Mouse (Mus musculus) spleen, postnatal 14 days (tissue): ENCODE results near the gene Pgrmc1.
"Not testable (repeated sequence)": the region's sequence is repeated elsewhere in the genome, so short reads cannot be mapped to it uniquely, and the experiment has no call there.

ENCODE experiments used
- DNase-seq, 2 experiments: peaks; one replicate each; pipeline ENCODE4 v3.0.0; 2021 to 2022; ENCODE audit warnings: low spot score in 2 of 2

Gene Pgrmc1

DNA sequence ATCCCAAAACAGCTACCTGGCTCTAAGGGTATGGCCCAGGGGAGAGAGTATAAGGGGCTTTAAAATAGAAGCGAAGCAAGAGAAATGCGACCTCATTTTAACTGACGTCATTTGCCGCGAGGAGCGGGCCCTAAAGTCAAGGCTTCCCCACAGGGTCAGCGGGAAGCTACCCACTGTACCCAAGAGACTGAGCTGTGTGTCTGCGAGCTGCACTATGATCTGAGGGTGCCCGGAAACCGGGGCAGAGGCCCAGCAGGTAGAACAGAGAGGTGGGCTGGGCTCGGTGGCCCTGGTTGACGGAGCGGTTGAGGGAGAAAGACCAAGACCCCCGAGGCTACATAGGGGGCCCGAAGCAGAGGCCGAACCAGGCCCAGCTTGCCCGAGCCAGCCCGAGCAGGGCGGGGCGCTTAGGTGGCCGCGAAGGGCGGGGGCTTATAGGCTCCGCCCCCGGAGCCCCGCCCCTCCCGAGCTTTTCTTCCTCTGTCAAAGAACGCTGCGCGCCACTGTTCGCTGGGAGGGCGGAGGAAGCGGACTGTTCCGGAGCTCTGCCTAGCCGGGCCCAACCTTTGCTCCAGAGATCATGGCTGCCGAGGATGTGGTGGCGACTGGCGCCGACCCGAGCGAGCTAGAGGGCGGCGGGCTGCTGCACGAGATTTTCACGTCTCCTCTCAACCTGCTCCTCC, at the start of gene Pgrmc1:
Pgrmc1 (plus strand) TSS at position 500 of the 683 bp plus-strand sequence.
- peak; percentile 66 to 72 for DNase-seq

DNA sequence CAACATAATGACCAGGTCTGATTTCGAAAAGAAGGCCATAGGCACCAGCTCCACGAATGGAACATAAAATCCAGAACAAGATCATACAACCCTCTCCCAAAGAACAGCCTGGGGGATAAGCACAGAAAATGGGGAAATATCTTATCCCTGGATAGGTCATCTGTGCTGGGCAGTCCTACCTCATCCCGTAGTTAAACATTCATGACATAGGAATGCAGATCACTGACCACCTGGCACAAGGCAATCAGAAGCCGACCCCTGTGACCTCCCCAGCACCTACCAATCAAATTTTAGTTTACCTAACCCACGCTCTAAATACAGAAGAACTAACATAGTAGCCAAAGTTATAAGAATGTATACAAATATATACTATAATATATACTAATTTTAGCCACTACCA, 49.2 kb upstream of the Pgrmc1 start:
- no peak for DNase-seq

DNA sequence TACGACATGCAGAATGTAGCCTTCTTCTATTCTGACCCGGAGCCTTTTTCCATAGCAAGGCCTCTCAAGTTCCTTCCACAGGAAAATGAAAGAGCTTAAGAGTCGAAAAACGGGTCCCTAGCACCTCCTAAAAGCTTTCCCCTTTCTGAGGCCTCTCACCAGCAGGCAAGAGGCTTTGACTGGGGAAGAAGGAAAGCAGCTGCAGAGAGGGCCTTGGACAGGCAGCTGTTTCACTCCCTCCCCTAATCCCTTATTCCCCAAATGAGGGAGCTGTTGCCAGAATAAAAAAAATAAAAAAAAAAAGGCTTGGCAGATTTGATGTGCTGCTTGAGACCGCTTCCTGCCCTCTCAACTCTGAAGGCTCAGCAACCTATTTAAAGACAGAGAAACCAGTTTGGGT, 47.1 kb upstream of the Pgrmc1 start:
- no peak for DNase-seq

DNA sequence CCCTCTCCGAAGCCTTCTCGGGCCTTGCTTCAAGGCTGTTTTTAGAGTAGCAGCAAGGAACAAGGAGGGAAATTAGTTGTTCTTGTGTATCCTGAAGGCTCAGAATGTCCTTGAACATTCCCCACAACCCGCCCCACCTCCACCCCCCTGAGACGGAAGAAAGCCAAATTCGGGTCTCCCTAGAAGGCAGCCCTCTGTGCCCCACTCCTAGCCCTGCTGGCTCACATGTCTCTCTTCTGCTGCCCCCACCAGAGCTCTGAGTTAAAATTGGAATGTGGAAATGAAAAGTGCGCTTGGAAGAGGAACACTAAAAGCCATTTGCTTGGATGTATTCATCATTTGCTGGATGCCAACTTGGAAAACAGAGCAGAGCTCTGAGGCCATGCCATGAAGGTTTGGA, 46.7 kb upstream of the Pgrmc1 start:
- no peak for DNase-seq

DNA sequence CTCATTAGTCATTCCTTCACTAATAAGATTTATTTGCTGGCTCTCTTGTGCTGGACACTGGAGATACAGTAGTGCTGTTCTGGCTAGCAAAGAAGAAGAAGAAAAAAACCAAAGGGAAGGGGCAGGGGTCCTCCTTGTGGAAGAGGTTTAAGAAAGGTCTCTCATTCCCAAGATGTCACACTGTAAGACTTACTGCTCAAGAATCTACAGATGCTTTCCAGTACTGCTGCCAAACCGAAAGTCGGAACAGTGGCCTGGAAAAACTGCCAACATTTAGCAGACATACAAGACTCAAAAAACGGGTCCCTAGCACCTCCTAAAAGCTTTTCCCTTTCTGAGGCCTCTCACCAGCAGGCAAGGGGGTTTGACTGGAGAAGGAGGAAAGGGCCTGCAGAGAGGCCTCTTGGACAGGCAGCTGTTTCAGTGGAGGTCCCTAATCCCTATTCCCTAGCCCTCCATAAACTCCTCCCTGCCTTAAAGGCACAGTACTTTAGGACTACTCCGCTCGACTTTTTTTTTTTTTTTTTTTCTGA, 45.9 kb upstream of the Pgrmc1 start:
- no peak for DNase-seq

DNA sequence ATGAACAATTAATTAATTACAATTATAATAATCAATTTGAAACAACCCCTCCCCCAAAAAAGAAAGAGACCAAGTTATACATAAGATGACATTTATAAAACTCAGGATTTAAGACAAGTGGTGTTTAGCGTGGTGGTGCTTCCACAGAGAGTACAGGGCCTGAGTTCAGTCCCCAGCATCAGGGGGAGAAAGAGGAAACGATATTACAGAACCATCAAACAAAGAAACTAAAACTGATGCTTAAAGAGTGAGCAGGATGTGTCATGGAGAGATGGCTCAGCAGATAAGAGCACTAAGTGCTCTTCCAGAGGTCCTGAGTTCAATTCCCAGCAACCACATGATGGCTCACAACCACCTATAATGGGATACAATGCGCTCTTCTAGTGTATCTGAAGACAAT, 45.3 kb upstream of the Pgrmc1 start:
- no peak for DNase-seq

DNA sequence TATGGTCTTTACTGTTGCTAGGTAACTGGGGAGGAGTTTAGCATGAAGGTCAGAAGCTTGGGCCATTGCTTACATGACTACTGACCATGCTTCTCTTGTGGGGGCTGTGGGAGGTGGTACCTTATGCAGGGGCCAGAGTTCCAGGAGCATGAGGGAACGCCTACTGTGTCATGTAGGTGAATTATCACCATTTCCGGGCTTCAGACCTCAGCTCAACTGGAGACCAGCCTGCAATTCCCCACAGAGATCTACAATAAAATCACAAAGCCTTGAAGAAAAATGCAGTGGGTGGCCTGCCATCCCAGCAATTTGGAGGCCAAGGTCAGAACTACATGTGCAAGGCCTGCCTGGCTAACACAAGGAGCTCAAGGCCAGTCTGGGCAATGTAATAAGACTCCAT, 42.8 kb upstream of the Pgrmc1 start:
- not testable (repeated sequence) for DNase-seq

DNA sequence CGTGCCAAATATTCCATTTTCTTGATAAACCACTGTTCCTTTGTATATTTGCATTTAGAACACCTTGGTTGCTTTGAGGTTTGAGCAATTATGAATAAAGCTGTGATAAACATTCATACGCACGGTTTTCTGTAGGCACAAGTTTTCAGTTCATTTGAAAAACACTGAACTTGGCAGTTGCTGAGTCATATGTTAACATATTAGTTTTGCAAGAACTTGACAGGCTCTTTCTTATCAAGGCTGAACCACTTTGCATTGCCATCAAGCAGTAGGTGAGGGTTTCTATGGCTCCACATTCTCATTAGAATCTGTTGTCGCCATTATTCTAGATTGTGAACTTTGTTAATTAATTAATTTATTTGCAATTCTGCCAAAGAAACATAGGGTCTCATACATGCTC, 37.8 kb upstream of the Pgrmc1 start:
- DNase-seq: no peak

DNA sequence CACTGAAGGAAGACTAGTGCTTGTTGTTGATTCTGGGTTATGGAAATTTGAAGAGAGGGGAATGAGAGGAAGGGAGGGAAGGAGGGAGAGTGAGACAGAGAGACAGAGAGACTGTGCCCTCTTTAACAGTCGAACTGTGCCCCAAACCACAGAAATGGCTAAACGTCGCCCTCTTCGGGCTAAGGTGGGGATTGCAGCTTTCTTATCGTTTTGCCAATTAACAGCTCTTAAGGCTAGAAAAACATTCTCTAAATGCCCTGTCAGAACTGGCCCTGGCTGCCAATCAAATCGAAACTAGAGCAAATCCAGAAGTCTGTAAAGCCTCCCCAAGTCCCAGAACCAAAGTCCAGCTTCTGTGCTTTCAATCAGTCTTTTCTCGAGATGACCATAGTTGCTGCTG, 36.4 kb upstream of the Pgrmc1 start:
- DNase-seq: peak; percentile 34 to 51

DNA sequence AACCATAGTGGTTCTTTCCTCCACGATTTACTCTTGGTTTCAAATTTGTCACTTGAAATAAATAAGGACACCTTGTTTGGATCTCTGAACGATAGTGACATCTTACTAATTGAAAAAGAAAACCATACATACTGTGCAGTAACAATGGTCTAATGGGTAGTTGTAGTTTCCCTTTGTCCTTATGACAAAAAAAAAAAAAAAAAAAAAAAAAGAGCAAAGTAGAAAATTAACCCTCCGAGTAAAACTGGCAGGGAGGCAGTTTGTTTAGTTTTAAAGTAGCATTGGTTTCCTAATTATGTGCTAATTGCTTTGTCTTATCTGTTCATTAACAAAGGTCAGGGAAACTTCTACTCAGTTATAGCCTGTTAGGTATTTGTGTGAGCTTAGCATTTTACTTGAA, 35.9 kb upstream of the Pgrmc1 start:
- no peak for DNase-seq

DNA sequence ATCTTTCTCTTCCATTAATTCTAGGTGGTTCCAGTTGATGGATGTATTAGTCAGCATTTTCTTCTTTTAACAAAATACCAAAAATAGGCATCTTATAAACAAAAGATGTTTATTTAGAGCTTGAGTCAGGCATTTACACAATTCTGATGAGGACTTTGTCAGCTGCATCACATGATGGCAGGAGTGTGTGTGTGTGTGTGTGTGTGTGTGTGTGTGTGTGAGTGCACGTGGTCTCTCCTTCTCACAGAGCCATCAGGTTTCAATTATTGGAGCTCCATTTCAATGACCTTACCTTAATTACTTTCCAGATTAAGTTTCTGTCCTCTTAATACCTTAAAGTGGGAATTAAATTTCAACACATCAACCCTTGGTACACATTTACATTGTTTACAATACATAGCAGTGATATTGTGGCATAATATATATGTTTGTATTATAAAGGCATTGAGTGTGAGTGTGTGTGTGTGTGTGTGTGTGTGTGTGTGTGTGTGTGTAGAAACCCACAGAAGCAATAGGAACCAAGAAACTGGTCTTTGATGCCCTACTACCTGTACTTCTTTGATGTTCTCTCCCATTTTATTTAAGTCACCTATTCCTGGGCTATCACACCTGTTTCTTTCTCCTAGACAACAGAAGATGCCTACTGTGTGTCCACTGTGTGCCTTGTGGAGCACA, 11.2 kb upstream of the Pgrmc1 start:
- DNase-seq: no peak

DNA sequence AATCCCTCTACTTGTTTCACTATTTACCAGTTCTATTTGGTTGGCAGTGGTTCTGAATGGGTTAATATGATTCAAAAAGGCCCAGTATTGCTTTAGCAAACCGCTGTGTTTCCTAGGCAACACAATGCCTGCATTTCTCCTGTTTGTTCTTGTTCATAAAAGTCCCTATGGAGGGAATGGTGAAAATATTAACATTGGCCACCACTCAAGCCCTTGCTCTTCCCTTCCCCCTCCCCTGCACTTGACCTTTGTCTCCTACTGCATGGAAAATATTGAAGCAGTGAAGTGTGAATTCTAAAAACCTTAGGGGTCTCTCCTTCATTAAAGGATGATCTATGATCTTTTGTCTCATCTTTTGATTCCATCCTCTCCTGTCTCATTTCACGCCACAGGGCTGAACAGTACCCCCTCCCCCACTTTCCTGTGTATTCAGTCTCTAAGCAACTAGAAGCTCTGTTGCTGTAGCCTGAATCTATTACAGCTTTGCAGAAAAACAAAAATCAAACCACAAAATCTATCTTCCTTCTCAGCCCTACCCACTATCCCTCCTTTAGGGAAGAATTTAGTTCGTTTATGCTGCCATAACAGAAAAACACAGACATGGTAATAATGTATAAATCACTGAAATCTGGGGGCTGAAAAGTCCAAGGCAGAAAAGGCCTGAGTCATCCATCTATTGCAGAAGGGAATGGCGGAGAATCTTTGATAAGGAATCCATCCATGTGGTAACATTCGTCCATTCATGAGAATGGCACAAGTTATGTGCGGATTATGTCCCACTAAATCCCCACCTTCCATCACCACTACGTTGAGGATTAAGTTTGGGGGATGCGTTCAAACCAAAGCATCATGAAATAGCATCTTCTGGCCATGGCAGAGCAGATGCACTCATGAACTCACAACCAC, 10.4 kb upstream of the Pgrmc1 start:
- DNase-seq: no peak

DNA sequence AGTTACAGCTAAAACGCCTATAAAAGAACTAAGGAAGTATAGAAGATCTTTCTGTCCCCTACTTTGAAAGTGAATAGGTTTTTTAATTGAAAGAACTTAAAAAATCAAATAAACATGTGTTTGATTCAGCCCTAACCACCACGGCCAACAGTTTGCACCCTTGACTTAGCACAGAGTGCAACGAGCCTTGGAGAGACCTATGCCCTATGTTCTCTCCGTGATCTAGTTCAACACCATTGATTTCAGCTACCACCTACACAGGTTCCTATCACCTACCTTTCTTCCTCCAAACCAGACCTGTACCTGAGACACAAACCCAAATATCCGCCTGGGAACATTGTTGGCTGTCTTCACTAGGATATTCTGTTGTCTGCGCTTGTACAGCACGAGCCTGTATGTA, 7.7 kb upstream of the Pgrmc1 start:
- DNase-seq: no peak

DNA sequence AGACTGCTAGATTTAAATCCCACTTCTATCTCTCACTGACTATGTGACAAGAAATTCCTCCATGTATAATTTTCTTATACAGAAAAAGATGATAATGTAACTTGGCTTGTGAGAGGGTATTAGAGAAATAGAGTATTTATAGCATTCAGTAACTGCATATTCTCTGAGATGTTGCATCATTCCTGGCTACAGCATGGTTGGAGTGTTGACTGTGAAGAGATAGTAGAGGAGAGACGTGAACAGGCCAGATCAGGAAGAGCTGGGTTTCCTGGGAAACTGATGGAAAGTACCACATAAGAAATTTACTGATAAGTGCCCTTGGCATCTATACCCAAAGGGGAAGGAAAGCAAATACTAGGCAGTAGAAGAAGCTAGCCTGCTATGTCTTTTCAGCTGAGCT, 6.9 kb upstream of the Pgrmc1 start:
- no peak for DNase-seq

DNA sequence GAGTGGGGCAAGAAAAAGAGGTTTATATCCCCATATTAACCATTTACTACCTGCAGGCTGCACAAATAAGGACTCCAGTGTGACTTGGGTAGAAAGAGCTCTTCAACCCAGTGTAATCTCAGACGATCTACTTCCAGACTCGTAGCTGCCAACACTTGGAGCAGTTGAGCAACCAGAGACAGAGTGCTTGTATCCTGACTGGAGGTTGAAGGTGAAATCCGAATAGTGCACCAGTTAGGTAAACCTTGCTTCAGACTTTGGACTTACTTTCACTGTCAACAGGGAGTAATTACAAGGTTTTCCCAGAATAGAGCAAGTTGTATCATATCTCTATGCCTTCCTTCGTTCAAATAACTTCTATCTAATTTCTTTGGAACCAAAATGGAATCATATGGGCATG, 6.5 kb upstream of the Pgrmc1 start:
- no peak for DNase-seq

DNA sequence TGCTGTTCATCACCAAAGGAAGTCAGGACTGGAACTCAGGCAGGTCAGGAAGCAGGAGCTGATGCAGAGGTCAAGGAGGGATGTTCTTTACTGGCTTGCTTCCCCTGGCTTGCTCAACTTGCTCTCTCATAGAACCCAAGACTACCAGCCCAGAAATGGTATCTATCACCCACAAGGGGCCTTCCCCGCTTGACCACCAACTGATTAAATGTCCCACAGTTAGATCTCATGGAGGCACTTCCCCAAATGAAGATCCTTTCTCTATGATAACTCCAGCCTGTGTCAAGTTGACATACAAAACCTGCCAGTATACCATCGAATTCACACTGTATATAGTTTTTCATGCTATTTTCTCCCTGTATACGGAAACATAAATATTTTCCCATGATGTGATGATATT, 2.8 kb upstream of the Pgrmc1 start:
- DNase-seq: no peak

DNA sequence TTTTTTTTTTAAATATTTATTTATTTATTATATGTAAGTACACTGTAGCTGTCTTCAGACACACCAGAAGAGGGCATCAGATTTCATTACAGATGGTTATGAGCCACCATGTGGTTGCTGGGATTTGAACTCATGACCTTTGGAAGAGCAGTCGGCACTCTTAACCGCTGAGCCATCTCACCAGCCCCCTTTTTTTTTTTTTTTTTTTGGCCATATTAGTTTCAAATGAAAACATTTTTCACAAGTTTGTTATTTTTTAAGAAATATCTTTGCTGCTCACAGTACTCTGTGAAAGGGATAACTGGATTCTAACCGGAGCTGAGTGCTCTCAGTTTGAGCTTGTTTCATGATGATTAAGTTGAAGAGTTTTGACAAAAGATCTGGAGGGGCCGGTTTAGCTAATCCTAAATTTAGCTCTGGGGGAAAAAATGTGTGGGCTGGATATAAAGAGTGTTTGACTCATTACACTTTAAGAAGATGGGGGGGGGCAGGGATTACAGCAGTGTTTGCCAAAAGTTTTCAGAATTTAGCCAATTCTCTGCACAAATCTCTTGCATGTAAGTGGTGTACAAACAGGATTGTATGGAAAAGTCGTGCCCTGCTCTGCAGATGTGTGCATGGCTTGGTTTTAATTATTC, 1.4 kb upstream of the Pgrmc1 start:
- DNase-seq: not testable (repeated sequence)

DNA sequence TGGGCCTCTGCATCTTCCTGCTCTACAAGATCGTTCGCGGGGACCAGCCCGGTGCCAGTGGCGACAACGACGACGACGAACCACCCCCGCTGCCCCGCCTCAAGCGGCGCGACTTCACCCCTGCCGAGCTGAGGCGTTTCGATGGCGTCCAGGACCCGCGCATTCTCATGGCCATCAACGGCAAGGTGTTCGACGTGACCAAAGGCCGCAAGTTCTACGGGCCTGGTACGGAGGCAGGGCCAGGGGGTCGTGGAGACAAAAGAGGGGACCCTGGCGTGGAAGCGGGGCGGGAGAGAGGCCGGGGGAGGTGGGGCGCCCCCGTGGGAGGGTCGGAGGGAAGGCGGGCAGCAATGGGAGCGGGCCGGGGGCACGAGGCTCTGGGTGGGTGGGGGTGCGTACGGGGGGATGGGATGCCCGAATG, 394 bp downstream of the Pgrmc1 start:
- no peak for DNase-seq

DNA sequence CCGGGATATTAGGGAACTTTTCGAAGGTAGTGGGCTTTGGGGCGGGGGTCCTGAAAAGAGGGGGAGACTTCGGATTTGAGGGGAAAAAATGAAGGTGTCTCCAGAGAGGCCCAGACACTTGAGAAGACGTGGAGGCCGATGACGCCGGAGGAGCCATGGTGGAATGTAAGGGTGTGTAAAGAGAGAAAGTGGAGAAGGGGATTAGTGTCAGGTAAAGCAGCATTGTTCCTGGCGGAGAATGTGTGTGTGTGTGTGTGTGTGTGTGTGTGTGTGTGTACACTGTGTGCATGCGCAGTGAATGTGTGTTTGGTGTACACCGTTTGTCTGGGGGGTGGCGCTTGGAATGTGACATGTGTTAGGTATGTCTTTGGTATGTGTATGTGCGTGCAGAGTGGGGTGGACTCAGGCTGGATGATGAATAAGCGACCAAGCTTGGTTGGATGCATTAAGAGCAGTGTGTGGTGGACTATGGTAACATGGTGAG, 897 bp downstream of the Pgrmc1 start:
- no peak for DNase-seq

DNA sequence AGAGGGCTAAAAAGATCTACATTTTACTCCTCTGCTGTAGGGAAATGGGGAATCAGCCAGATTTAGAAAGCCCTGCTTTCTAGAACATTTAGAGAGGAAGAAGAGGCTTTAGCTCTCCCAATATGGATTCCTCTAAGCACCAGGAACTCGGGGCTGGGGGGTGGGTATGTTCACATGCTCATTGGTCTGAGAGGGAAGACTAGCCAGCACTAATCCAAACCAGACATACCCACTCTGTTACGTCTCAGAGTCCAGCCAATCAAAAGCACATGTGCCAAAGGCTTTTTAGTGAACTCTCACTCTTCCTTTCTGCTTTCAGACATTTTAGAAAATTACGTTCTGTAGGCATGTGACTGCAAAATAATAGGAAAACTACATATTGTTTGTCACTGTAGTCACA, 1.6 kb downstream of the Pgrmc1 start:
- DNase-seq: no peak

DNA sequence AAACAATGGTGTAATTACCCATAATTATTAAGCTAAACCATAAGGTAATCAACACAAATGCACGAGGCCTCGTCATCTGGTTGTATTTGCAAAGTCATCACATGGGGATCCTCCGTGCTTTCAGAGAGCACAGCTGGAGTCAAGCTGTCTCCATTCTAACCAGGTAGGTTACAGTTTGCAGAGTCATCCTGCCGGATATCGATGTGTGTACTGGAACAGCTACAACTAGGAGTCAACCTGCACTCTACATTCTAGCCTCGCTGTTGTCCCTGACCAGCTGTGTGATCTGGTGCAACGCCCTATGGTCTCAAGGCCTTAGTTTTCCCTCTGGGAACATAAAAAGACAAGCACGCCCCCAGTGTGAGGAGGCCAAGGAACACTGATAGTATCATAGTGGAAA, 2.1 kb downstream of the Pgrmc1 start:
- DNase-seq: no peak

DNA sequence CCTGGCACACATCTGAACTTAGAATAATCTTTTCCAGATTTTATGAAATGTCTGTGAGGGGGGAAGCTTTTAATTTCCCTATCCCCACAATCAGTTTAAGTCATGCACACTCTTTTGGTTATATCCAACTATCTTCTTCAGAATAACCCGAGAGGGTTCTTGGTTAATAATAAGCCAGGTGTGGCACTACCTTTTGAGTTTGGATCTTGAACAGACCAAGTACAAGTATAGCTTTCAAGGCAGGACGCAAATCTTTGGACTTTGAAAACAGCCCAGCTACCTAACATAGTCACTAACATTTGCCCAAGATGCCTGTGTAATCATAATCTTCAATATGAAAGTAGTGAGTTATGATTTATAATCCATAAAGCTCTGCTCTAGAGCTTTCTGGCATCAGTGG, 4.9 kb downstream of the Pgrmc1 start:
- DNase-seq: no peak
